Mouse (Mus musculus) embryonic facial prominence, embryonic 14.5 days (tissue): ENCODE measurements at regions not wholly inside any gene's neighbourhood (a gene's known extent, or its start where the extent isn't known, plus 50 kb on each side); places are given as distances from the start of the nearest gene placed in this dataset.
A peak's percentile ranks its signal among the peaks of the same experiment; 100 is the strongest.
"Not testable (repeated sequence)": the region's sequence is repeated elsewhere in the genome, so short reads cannot be mapped to it uniquely, and the experiment has no call there.

Source experiments
- ATAC-seq: fragments of 200-750 bp; cut with Nextera tagmentation; 2 replicates; pipeline ENCODE4 v1.8.0; 2017; ENCODE audit warnings: low read depth, moderate number of reproducible peaks, moderate TSS enrichment
- DNase-seq: peaks from one replicate; pipeline ENCODE4 v3.0.0-alpha.2; 2015; ENCODE audit warnings: low spot score
- H3K27ac ChIP-seq: fragments of 300-500 bp; sonication (generic); replicated peaks from 2 replicates; pipeline ENCODE4 v1.5.1; 2014; ENCODE audit warnings: low read depth, mild to moderate bottlenecking, low read length, moderate library complexity
- H3K27me3 ChIP-seq: fragments of 300-500 bp; sonication (generic); replicated peaks from 2 replicates; pipeline ENCODE4 v1.6.1; 2014; ENCODE audit warnings: low read length; ENCODE audit not compliant: control insufficient read depth, insufficient read depth
- H3K36me3 ChIP-seq: fragments of 300-500 bp; sonication (generic); 2 replicates; pipeline ENCODE4 v1.6.1; 2014; ENCODE audit warnings: low read length, mixed read lengths; ENCODE audit not compliant: control insufficient read depth, insufficient read depth
- H3K4me1 ChIP-seq: fragments of 300-500 bp; sonication (generic); 2 replicates; pipeline ENCODE4 v1.6.1; 2014; ENCODE audit warnings: antibody characterized with exemption, low read length; ENCODE audit not compliant: control insufficient read depth, insufficient read depth
- H3K4me2 ChIP-seq: fragments of 300-500 bp; sonication (generic); 2 replicates; pipeline ENCODE4 v1.6.1; 2014; ENCODE audit warnings: low read depth, mild to moderate bottlenecking, low read length, moderate library complexity, mixed read lengths
- H3K4me3 ChIP-seq: fragments of 300-500 bp; sonication (generic); 2 replicates; pipeline ENCODE4 v1.5.1; 2014; ENCODE audit warnings: low read depth, mild to moderate bottlenecking, low read length
- H3K9ac ChIP-seq: fragments of 300-500 bp; sonication (generic); 2 replicates; pipeline ENCODE4 v1.6.1; 2014; ENCODE audit warnings: low read depth, mild to moderate bottlenecking, low read length, moderate library complexity, mixed read lengths
- H3K9me3 ChIP-seq: fragments of 300-500 bp; sonication (generic); 2 replicates; pipeline ENCODE4 v1.6.1; 2016; ENCODE audit warnings: low read length; ENCODE audit not compliant: control insufficient read depth
- WGBS: fragments of 180-500 bp; shearing (Covaris S2); extraction: QIAGEN DNeasy Blood & Tissue Kit; methylation state at CpG from one replicate; pipeline ENCODE4 v1.1.7; 2014; 5-methylcytosine and 5-hydroxymethylcytosine counted together

GRCm38 (mm10) chr10:31143856-31144488 is 169.2 kb upstream of the Hddc2 start:
- no peak overlapping the region for H3K9ac ChIP-seq
- no peaks in the 10 kb centered on the region for H3K27me3 ChIP-seq
- H3K4me3 ChIP-seq: no peak overlapping the region
- no peak for ATAC-seq
- H3K36me3 ChIP-seq: no peaks in the 10 kb centered on the region
- H3K4me2 ChIP-seq: no peak overlapping the region
- H3K9me3 ChIP-seq: no peaks in the 10 kb centered on the region
- peak; percentile 19 for DNase-seq
- H3K27ac ChIP-seq: no peak overlapping the region
- H3K4me1 ChIP-seq: no peaks in the 10 kb centered on the region

DNA sequence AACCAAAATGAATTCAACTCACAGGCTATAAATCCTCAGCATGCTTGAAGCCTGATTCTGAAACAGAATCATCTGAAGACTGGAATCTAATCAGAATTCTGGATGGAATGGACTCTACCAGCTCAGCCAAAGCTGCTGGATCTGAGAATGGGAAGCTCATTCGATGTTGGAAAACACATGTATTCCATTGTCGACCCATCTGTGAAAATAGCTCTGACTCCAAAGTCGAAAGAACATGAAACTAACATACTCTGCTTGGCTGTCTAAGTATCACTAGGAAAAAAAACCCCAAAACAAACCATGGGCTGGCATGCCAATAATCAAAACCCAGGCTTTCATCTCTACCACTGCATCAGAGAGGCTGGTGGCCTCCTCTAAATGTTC is 168.7 kb upstream of the Hddc2 start:
- no peaks in the 10 kb centered on the region for H3K27me3 ChIP-seq
- no peak overlapping the region for H3K4me2 ChIP-seq
- no peaks in the 10 kb centered on the region for H3K36me3 ChIP-seq
- H3K4me3 ChIP-seq: no peak overlapping the region
- ATAC-seq (no peak), DNase-seq (no peak)
- H3K9me3 ChIP-seq: no peaks in the 10 kb centered on the region
- no peak overlapping the region for H3K9ac ChIP-seq
- H3K4me1 ChIP-seq: no peaks in the 10 kb centered on the region
- 69% methylated on average over 3 of the region's 3 CpGs for WGBS
- no peak overlapping the region for H3K27ac ChIP-seq

DNA sequence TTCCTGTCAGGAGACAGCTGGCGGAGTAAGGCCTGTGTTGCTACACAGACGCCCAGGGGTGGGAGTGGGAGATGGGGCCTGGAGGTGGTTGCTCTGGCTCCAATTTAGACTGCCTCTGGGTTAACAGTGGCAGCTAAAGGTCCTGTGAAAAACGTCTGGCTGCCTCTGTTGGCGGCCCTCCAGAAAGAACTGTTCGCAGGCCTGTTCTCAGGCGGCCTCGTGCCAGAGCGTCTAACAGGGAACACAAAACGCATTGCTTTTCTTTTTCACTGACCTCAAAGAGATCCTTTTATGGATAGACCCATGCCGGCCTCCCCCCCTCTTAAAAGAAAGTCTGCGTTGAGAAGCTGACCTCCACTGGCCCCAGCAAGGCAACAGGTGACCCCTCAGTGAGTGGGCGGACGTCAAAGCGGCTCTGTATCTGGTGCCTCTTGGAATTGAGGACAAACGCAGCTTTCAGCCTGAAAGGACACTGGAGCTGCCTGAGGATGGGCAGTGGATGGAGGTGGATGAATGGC is 140.0 kb upstream of the Hddc2 start:
- H3K4me3 ChIP-seq: no peak overlapping the region
- ATAC-seq (peak; percentile 88), DNase-seq (peak; percentile 87)
- H3K36me3 ChIP-seq: no peaks in the 10 kb centered on the region
- peaks cover 12% of the 10 kb centered on the region; the same call in 1 of the 2 replicates for H3K4me1 ChIP-seq
- no peak overlapping the region; the same call in 1 of the 2 replicates for H3K27ac ChIP-seq
- H3K4me2 ChIP-seq: 0 out of 2 replicates have a peak overlapping the region, but pooled peaks have one; percentile 3
- 29% methylated on average over 15 of the region's 15 CpGs for WGBS
- H3K9ac ChIP-seq: no peak overlapping the region
- H3K9me3 ChIP-seq: no peaks in the 10 kb centered on the region
- no peaks in the 10 kb centered on the region for H3K27me3 ChIP-seq

- ATAC-seq: no peak
- WGBS: 33% methylated on average over 1 of the region's 1 CpGs
Measured at GRCm38 (mm10) chr10:31189577-31189976, 123.6 kb upstream of the Hddc2 start.

DNA sequence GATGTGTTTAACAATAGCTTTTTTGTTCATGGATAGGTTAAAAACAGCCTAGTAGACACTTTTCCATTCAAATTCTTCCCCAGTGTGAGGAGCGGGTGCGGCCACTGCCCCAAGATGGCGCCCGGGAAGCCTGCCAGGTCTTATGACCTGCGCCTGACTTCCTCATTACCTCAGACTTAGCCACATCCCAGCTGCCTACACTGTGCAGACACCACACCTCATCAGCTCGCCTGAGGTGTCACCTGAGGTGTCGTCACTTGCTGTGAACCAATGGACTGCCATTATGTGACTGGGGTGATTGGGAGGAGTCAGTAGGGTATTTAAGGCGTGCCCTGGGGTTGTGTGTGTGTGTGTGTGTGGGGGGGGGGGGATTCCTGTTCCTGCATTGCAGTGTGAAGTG is 101.0 kb upstream of the Hddc2 start:
- not testable (repeated sequence) for H3K9ac ChIP-seq, H3K4me1 ChIP-seq, H3K27ac ChIP-seq, DNase-seq, ATAC-seq, H3K4me2 ChIP-seq, H3K36me3 ChIP-seq, H3K27me3 ChIP-seq, H3K9me3 ChIP-seq, H3K4me3 ChIP-seq
- 94% methylated on average over 8 of the region's 8 CpGs for WGBS

More at GRCm38 (mm10) chr10:31189577-31189976, 123.6 kb upstream of the Hddc2 start:
- no peak overlapping the region for H3K9ac ChIP-seq
- no peak overlapping the region for H3K4me3 ChIP-seq
- H3K4me1 ChIP-seq: no peaks in the 10 kb centered on the region
- DNase-seq: no peak
- no peak overlapping the region for H3K27ac ChIP-seq
- H3K27me3 ChIP-seq: no peaks in the 10 kb centered on the region
- H3K4me2 ChIP-seq: no peak overlapping the region
- H3K36me3 ChIP-seq: no peaks in the 10 kb centered on the region
- no peaks in the 10 kb centered on the region for H3K9me3 ChIP-seq

GRCm38 (mm10) chr10:31212778-31213454 is 100.3 kb upstream of the Hddc2 start:
- 67% methylated on average over 2 of the region's 2 CpGs for WGBS
- no peak overlapping the region for H3K27ac ChIP-seq

GRCm38 (mm10) chr10:31221902-31222301 is 91.3 kb upstream of the Hddc2 start:
- no peak overlapping the region for H3K4me2 ChIP-seq
- H3K9me3 ChIP-seq: no peaks in the 10 kb centered on the region
- no peak overlapping the region for H3K27ac ChIP-seq
- no peaks in the 10 kb centered on the region for H3K27me3 ChIP-seq
- DNase-seq (no peak), ATAC-seq (no peak)
- 26% methylated on average over 1 of the region's 1 CpGs for WGBS
- no peak overlapping the region for H3K4me3 ChIP-seq
- no peak overlapping the region for H3K9ac ChIP-seq
- peaks cover 3% of the 10 kb centered on the region; the same call in 1 of the 2 replicates for H3K4me1 ChIP-seq
- H3K36me3 ChIP-seq: no peaks in the 10 kb centered on the region

More at GRCm38 (mm10) chr10:31212778-31213454, 100.3 kb upstream of the Hddc2 start:
- DNase-seq (no peak), ATAC-seq (no peak)
- no peaks in the 10 kb centered on the region for H3K4me1 ChIP-seq
- H3K4me2 ChIP-seq: no peak overlapping the region
- H3K9ac ChIP-seq: no peak overlapping the region
- H3K9me3 ChIP-seq: no peaks in the 10 kb centered on the region
- H3K36me3 ChIP-seq: no peaks in the 10 kb centered on the region
- H3K4me3 ChIP-seq: no peak overlapping the region
- H3K27me3 ChIP-seq: no peaks in the 10 kb centered on the region

DNA sequence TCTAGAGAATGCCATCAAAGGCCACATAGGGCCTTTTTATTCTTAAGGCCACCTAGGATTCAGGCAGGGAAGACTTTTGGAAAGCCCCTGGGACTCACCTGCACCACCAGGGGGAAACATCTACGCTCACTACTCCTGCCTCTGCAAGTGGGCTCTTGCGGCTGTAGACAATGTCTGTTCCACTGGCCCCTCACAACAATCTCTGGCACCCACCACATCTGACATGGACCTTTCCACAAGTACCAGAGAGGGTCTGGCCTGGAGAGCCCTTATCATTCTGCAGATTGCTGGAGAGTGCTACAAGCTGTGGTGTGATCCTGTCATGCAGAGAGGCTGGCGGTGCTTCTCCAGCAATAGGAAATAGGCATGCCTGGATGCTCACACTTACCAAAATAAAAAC is 84.1 kb upstream of the Hddc2 start:
- H3K4me2 ChIP-seq: no peak overlapping the region
- no peaks in the 10 kb centered on the region for H3K36me3 ChIP-seq
- no peaks in the 10 kb centered on the region for H3K9me3 ChIP-seq
- no peak overlapping the region for H3K4me3 ChIP-seq
- H3K4me1 ChIP-seq: no peaks in the 10 kb centered on the region
- H3K9ac ChIP-seq: no peak overlapping the region
- no peaks in the 10 kb centered on the region for H3K27me3 ChIP-seq
- no peak for ATAC-seq
- H3K27ac ChIP-seq: no peak overlapping the region; the same call in 1 of the 2 replicates
- WGBS: 85% methylated on average over 3 of the region's 3 CpGs
- DNase-seq: no peak
